Mouse (Mus musculus) gastrocnemius, adult 2 months (tissue): ENCODE data around the gene Egflam. TPM values are rescaled to one million over a fixed set of nuclear protein-coding genes. Genes with fewer than 3 reads are reported as not detected.
A peak's percentile ranks its signal among the peaks of the same experiment; 100 is the strongest.

ENCODE experiments used
- DNase-seq: peaks from one replicate; pipeline ENCODE4 v3.0.0; 2022
- H3K27ac ChIP-seq: fragments of 200-600 bp; 2 replicates; pipeline ENCODE4 v1.8.1; 2022; ENCODE audit warnings: mild to moderate bottlenecking
- H3K4me3 ChIP-seq: fragments of 200-600 bp; 2 replicates; pipeline ENCODE4 v1.8.1; 2022; ENCODE audit warnings: mild to moderate bottlenecking, moderate library complexity
- CTCF ChIP-seq: fragments of 200-600 bp; IDR thresholded peaks from 2 replicates; pipeline ENCODE4 v1.8.1; 2022; ENCODE audit warnings: antibody characterized with exemption, mild to moderate bottlenecking, moderate library complexity
- intact Hi-C: fragments of 180-260 bp; cut with DNase I; formaldehyde crosslinking; loops from one replicate; pipeline ENCODE4 v1.15.1; 2025
- total RNA-seq, 2 experiments: library from RNA; stranded (reverse); gene quantifications; 2 replicates each; pipeline ENCODE4 v1.2.3; 2021

Gene Egflam
- total RNA-seq, 2 experiments from 2014 or later = 14.5 to 19.9 TPM

- H3K4me3 ChIP-seq = no peak overlapping the region
- H3K27ac ChIP-seq = no peak overlapping the region
- intact Hi-C loops = no loop called here
- DNase-seq = no peak
- TF ChIP-seq CTCF = no peak
Measured at GRCm38 (mm10) chr15:7340703-7341309, 57.4 kb downstream of the Egflam start.

- Histone ChIP-seq H3K27ac (no peak overlapping the region), H3K4me3 (no peak overlapping the region)
- TF ChIP-seq CTCF = no peak
- DNase-seq = no peak
- intact Hi-C loops = no loop called here
Measured at GRCm38 (mm10) chr15:7334517-7335298, 63.5 kb downstream of the Egflam start.

- no peak for DNase-seq
- intact Hi-C loops = no loop called here
- TF ChIP-seq CTCF = no peak
- Histone ChIP-seq H3K27ac (no peak overlapping the region), H3K4me3 (no peak overlapping the region)
Measured at GRCm38 (mm10) chr15:7332875-7333274, 65.3 kb downstream of the Egflam start.

- Histone ChIP-seq H3K27ac (no peak overlapping the region), H3K4me3 (no peak overlapping the region)
- intact Hi-C loops = no loop called here
- no peak for TF ChIP-seq CTCF
- no peak for DNase-seq
Measured at GRCm38 (mm10) chr15:7322599-7323311, 75.4 kb downstream of the Egflam start.

GRCm38 (mm10) chr15:7320901-7321300, 77.3 kb downstream of the Egflam start:
- Histone ChIP-seq H3K4me3 (no peak overlapping the region), H3K27ac (no peak overlapping the region)
- intact Hi-C loops = no loop called here
- no peak for TF ChIP-seq CTCF
- no peak for DNase-seq

GRCm38 (mm10) chr15:7315539-7315938, 82.7 kb downstream of the Egflam start:
- Histone ChIP-seq H3K27ac (no peak overlapping the region), H3K4me3 (no peak overlapping the region)
- no peak for TF ChIP-seq CTCF
- intact Hi-C loops = no loop called here
- no peak for DNase-seq

- Histone ChIP-seq H3K27ac (no peak overlapping the region), H3K4me3 (no peak overlapping the region)
- DNase-seq = no peak
- TF ChIP-seq CTCF = no peak
- intact Hi-C loops = no loop called here
Measured at GRCm38 (mm10) chr15:7308711-7309110, 89.5 kb downstream of the Egflam start.

- no peak overlapping the region for H3K4me3 ChIP-seq
- no peak for TF ChIP-seq CTCF
- intact Hi-C loops = no loop called here
- no peak overlapping the region for H3K27ac ChIP-seq
- no peak for DNase-seq
Measured at GRCm38 (mm10) chr15:7299892-7300291, 98.3 kb downstream of the Egflam start.

- no peak overlapping the region for H3K27ac ChIP-seq
- no peak for DNase-seq
- TF ChIP-seq CTCF = no peak
- intact Hi-C loops = no loop called here
- H3K4me3 ChIP-seq = no peak overlapping the region
Measured at GRCm38 (mm10) chr15:7295199-7295598, 103.0 kb downstream of the Egflam start.

GRCm38 (mm10) chr15:7292854-7293253, 105.3 kb downstream of the Egflam start:
- TF ChIP-seq CTCF = no peak
- intact Hi-C loops = no loop called here
- DNase-seq = no peak
- Histone ChIP-seq H3K4me3 (no peak overlapping the region), H3K27ac (no peak overlapping the region)

GRCm38 (mm10) chr15:7290003-7290402, 108.2 kb downstream of the Egflam start:
- H3K4me3 ChIP-seq = no peak overlapping the region
- TF ChIP-seq CTCF = no peak
- no peak for DNase-seq
- peak overlapping the region; percentile 54 for H3K27ac ChIP-seq
- intact Hi-C loops = no loop called here

GRCm38 (mm10) chr15:7289516-7289915, 108.7 kb downstream of the Egflam start:
- TF ChIP-seq CTCF = no peak

GRCm38 (mm10) chr15:7288841-7289424, 109.3 kb downstream of the Egflam start:
- no peak for TF ChIP-seq CTCF
- DNase-seq = no peak
- H3K4me3 ChIP-seq = no peak overlapping the region

More at GRCm38 (mm10) chr15:7289516-7289915, 108.7 kb downstream of the Egflam start:
- Histone ChIP-seq H3K4me3 (peak overlapping the region; percentile 20; the same call in 1 of the 2 replicates), H3K27ac (peak overlapping the region; percentile 54)
- DNase-seq = peak; percentile 19
- intact Hi-C loops = no loop called here

More at GRCm38 (mm10) chr15:7288841-7289424, 109.3 kb downstream of the Egflam start:
- intact Hi-C loops = no loop called here
- H3K27ac ChIP-seq = peak overlapping the region; percentile 16; the same call in 1 of the 2 replicates
